Mouse (Mus musculus): Measurements from ENCODE around the gene Tspan9. TPM values are rescaled to one million over a fixed set of nuclear protein-coding genes. Genes with fewer than 3 reads are reported as not detected.
A peak's percentile ranks its signal among the peaks of the same experiment; 100 is the strongest.

The Tspan9 gene
- total RNA-seq, 2 experiments from 2014 or later, result 53.0 to 57.6 TPM

DNA sequence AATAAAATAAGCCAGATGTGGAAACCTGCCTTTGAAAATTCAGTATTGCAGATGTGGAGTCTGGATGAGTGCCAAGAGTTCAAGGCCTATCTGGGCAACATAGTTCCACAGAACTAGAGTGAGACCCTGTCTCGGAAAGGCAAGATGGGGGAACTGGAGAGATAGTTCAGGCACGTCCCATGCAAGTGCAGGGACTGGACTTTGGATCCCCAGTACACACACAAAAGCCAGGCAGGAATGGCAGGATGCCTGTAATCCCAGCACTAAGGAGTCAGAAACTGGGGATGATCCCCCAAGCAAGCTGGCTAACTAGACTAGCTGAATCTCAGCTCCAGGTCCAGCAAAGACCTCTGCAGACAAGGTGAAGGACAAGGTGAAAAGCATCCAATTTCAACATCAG is 12.5 kb upstream of the Tspan9 start:
- DNase-seq (ENCODE audit: extremely low spot score in 1 of 2, low spot score in 2 of 2), result no peak
- intact Hi-C loops (cut with DNase I), result no loop called here
- no peak for TF ChIP-seq CTCF (IDR thresholded peaks at IDR 0.05)
- Histone ChIP-seq H3K27ac (no peak overlapping the region), H3K4me3 (no peak overlapping the region)

DNA sequence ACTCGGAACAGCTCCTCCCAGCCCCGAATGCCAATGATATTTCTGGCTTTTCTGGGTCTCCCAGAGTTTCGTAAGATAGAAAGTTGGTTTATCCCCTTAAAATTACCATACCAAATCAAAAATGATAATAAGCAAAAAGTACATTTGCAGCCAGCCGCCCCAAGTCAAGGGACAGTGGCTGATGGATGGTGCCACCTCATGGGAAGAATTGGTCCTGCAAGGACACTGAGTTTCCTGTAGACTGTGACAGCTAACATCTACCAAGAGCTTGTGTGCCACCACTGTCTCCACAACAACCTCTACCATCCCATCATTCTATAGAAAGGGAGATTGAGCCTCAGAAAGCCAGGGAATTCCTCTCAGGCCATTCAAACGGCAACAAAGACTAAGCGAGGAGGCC is 2.4 kb upstream of the Tspan9 start:
- peak; percentile 56 to 66 for DNase-seq (ENCODE audit: extremely low spot score in 1 of 2, low spot score in 2 of 2)
- peak; percentile 91 for TF ChIP-seq CTCF (IDR thresholded peaks at IDR 0.05)
- H3K27ac ChIP-seq, result no peak overlapping the region

DNA sequence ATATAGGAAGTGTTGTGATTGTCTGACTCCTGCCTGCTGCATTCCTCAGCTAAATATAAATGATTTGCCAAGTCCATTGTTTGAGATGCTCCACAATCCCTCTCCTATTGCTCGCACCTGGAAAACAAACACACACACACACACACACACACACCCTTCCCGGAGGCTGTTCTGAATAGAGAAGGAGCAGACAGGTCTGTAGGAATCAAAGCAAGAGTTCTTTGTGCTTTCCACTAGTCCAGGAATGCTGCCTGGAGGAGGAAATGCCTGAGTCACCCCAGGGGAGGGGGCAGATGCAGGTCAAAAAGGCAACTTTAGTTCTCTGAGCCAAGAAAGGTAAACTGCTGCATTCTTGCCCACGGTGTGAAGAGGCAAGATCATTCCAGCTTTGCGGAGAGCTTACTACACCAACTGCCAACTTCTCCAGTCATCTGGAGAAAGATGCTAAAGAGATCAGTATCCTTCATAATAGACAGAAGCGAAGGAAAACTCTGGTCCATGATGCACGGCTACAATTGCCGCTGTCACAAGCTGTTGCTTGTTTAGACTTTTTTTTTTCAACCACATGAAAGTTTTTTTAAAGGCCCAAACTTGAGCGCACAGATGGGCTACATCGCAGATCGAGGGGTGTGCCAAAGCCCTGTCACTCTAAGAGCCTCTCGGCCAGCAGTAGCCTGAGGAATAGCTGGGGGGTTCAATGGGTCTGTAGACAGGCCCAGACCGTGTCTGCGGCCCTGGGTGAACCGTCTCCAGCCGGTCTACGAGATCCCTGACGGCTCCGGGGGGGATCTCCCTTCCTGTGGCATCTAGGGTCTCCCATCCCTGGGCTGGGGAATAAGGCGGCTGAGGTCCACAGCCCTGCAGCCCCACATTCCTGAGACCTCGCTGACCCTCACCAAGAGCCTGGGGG is 770 bp downstream of the Tspan9 start:
- Histone ChIP-seq H3K4me3 (peak overlapping the region; percentile 54), H3K27ac (peak overlapping the region; percentile 84)
- no peak for TF ChIP-seq CTCF (IDR thresholded peaks at IDR 0.05)
- no peak for DNase-seq (ENCODE audit: extremely low spot score in 1 of 2, low spot score in 2 of 2)
- intact Hi-C loops (cut with DNase I), result loop anchor here (2.0 to 10.0 kb wide), 2 partner anchors 52 to 598 kb away; no protein-coding TSS in a partner anchor

More for the DNA sequence above, 2.4 kb upstream of the Tspan9 start:
- H3K4me3 ChIP-seq, result no peak overlapping the region
- intact Hi-C loops (cut with DNase I), result loop anchor here (2.0 to 10.0 kb wide), 3 partner anchors 113 to 601 kb away; no protein-coding TSS in a partner anchor

DNA sequence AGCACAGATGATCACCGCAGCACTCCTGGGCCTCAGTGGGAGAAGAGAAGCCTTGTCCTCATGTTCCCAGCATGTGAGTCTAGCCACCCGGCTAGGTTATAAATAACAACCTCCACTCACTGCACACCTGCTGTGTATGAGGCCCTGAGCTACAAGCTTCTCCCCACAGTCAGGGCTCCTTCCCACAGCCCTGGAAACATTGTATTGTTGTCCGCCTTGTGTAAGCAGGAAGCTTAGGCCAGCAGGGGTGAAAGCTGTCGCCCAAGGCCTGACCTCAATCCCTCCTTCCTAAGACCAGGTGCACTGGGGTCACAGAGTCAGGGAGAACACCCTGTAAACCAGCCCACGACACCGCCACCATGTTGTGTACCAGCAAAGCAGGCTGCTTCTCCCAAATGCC is 2.7 kb downstream of the Tspan9 start:
- TF ChIP-seq CTCF (IDR thresholded peaks at IDR 0.05), result no peak
- no peak overlapping the region for H3K27ac ChIP-seq
- intact Hi-C loops (cut with DNase I), result loop anchor here (10.0 kb wide), 1 partner anchor 596 kb away; no protein-coding TSS in a partner anchor
- H3K4me3 ChIP-seq, result no peak overlapping the region
- DNase-seq (ENCODE audit: extremely low spot score in 1 of 2, low spot score in 2 of 2), result no peak

DNA sequence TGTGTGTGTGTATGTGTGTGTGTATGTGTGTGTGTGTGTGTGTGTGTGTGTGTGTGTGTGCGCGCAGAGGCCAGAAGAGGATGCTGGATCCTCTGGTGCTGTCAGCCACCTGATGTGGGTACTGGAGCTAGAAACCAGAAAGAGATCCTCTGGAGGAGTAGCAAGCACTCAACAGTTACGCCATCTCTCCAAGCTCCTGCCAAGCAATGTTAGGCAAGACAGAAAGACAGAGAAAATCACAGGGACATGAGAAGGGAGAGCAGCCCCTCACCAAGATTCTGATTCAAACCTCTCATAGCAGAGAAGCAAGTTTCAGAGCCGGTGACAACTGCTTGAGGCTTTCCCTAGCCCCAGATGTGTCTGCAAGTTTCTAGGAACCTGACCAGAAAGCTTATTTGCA is 5.5 kb downstream of the Tspan9 start:
- intact Hi-C loops (cut with DNase I), result no loop called here
- no peak for TF ChIP-seq CTCF (IDR thresholded peaks at IDR 0.05)
- Histone ChIP-seq H3K4me3 (no peak overlapping the region), H3K27ac (no peak overlapping the region)
- no peak for DNase-seq (ENCODE audit: extremely low spot score in 1 of 2, low spot score in 2 of 2)

GRCm38 (mm10) chr6:128136654-128137053 is 6.7 kb downstream of the Tspan9 start:
- no peak for DNase-seq (ENCODE audit: extremely low spot score in 1 of 2, low spot score in 2 of 2)
- no peak for TF ChIP-seq CTCF (IDR thresholded peaks at IDR 0.05)

DNA sequence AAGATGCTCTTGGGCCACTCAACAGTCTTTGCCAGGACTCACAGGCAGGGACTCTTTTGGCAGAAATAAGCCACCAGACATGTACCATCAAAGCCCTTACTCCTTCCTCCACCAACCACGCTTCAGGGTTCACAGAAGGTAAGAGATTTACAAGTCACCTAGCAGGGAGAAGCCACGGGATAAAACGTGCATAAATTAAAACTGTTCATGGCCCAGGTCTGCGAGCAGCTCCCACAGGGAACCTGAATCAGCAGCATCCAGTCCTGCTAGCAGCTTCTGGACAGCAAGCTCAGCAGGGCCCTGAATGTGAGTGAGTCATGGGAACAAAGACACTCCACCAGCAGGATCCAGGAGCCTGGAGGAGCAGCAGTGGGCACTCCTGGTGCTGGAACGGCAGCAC is 7.9 kb downstream of the Tspan9 start:
- DNase-seq (ENCODE audit: extremely low spot score in 1 of 2, low spot score in 2 of 2), result no peak
- no peak overlapping the region for H3K4me3 ChIP-seq
- no peak for TF ChIP-seq CTCF (IDR thresholded peaks at IDR 0.05)
- H3K27ac ChIP-seq, result no peak overlapping the region
- intact Hi-C loops (cut with DNase I), result no loop called here

More at GRCm38 (mm10) chr6:128136654-128137053, 6.7 kb downstream of the Tspan9 start:
- intact Hi-C loops (cut with DNase I), result no loop called here
- H3K4me3 ChIP-seq, result no peak overlapping the region
- no peak overlapping the region for H3K27ac ChIP-seq

GRCm38 (mm10) chr6:128135006-128135405 is 8.4 kb downstream of the Tspan9 start:
- Histone ChIP-seq H3K4me3 (no peak overlapping the region), H3K27ac (no peak overlapping the region)
- no peak for DNase-seq (ENCODE audit: extremely low spot score in 1 of 2, low spot score in 2 of 2)
- no peak for TF ChIP-seq CTCF (IDR thresholded peaks at IDR 0.05)
- intact Hi-C loops (cut with DNase I), result no loop called here

GRCm38 (mm10) chr6:128134196-128134924 is 9.0 kb downstream of the Tspan9 start:
- no peak overlapping the region for H3K4me3 ChIP-seq
- intact Hi-C loops (cut with DNase I), result no loop called here
- H3K27ac ChIP-seq, result peak overlapping the region; percentile 8
- no peak for DNase-seq (ENCODE audit: extremely low spot score in 1 of 2, low spot score in 2 of 2)
- no peak for TF ChIP-seq CTCF (IDR thresholded peaks at IDR 0.05)

DNA sequence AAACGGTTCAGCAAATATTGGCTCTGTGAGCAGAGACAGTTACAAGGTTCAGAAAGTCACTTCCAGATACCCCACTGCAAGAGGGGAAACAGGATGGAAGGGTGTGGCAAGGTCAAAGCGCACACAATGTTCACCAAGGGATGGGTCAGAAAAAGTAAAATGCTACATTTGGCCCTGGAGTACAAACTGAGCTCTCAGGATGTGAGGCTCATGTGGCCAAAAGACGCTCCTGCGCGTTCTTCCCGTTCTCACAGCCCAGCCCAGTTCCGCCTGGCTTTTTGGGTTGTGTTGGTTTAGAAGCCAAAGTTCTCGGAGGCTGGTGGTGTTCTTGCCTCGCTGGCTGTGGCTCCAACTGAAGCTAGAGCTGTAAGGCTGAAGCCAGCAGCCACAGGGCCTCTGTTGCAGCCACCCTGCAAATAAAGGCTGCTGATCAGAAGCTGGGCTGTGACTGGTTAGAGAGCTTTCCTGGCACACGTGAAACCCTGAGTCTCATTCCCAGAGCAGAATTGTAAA is 9.7 kb downstream of the Tspan9 start:
- peak overlapping the region; percentile 8 for H3K27ac ChIP-seq
- H3K4me3 ChIP-seq, result no peak overlapping the region
- intact Hi-C loops (cut with DNase I), result no loop called here
- no peak for TF ChIP-seq CTCF (IDR thresholded peaks at IDR 0.05)
- no peak for DNase-seq (ENCODE audit: extremely low spot score in 1 of 2, low spot score in 2 of 2)

- no peak overlapping the region for H3K4me3 ChIP-seq
- intact Hi-C loops (cut with DNase I), result no loop called here
- H3K27ac ChIP-seq, result no peak overlapping the region
- TF ChIP-seq CTCF (IDR thresholded peaks at IDR 0.05), result no peak
- DNase-seq (ENCODE audit: extremely low spot score in 1 of 2, low spot score in 2 of 2), result no peak
Measured at GRCm38 (mm10) chr6:128132581-128132980, 10.8 kb downstream of the Tspan9 start.

DNA sequence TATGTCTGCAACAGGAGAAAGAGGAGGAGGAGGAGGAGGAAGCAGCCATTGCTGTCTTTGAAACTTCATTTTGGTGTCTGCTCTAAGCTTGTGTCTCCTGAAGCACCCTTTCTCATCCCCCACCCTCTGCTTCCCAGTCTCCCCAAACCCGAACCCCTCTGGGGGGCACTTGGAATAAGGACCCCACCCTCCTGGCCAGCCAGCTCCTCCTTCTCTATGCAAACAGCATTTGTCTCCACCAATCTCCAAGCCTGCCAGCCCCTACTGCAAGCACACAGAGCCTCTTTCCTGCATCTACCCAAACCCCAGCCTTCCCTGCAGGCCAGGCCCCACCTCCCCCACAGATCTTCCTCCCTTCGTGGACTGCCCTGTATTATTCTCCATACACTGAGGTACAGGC is 12.0 kb downstream of the Tspan9 start:
- DNase-seq (ENCODE audit: extremely low spot score in 1 of 2, low spot score in 2 of 2), result no peak
- TF ChIP-seq CTCF (IDR thresholded peaks at IDR 0.05), result no peak
- intact Hi-C loops (cut with DNase I), result no loop called here
- Histone ChIP-seq H3K4me3 (no peak overlapping the region), H3K27ac (no peak overlapping the region)

Data from left cerebral cortex, adult 2 months (tissue).